Mouse (Mus musculus) thymus, adult 2 months (tissue): Measurements from ENCODE around the gene Rasl10a.

Experiments
- CTCF ChIP-seq: fragments of 200-500 bp; IDR thresholded peaks from 2 replicates; pipeline ENCODE4 v1.5.1; 2012; ENCODE audit warnings: mild to moderate bottlenecking, control low read depth, low read length, moderate library complexity, borderline replicate concordance; ENCODE audit not compliant: control insufficient read depth, poor library complexity, insufficient read depth; ENCODE audit errors: extremely low read depth
- POLR2A ChIP-seq: fragments of 200-500 bp; IDR thresholded peaks from 2 replicates; pipeline ENCODE4 v1.6.1; 2012; ENCODE audit warnings: mild to moderate bottlenecking, low read length, control low read depth, moderate library complexity; ENCODE audit not compliant: control insufficient read depth, poor library complexity, insufficient read depth; ENCODE audit errors: extremely low read depth

GRCm38 (mm10) chr11:5098035-5098735 lies 40.3 kb downstream of the Rasl10a start:
- TF ChIP-seq CTCF = no peak
- TF ChIP-seq POLR2A = no peak
